Mouse (Mus musculus) bone marrow macrophage, adult 2 months (primary cell): ENCODE data around the gene Syngr2. TPM values are rescaled to one million over a fixed set of nuclear protein-coding genes. Genes with fewer than 3 reads are reported as not detected.

Experiments used
- H3K27ac ChIP-seq: 2 replicates; pipeline ENCODE4 v1.5.1; 2012; ENCODE audit warnings: low read depth, low read length; ENCODE audit not compliant: insufficient read depth
- H3K4me1 ChIP-seq: 2 replicates; pipeline ENCODE4 v1.6.1; 2012; ENCODE audit warnings: low read length; ENCODE audit not compliant: control insufficient read depth, insufficient read depth
- H3K4me3 ChIP-seq: 2 replicates; pipeline ENCODE4 v1.5.1; 2012; ENCODE audit warnings: mild to moderate bottlenecking, low read length, moderate library complexity; ENCODE audit not compliant: insufficient read depth
- CTCF ChIP-seq: IDR thresholded peaks from 2 replicates; pipeline ENCODE4 v1.5.1; 2012; ENCODE audit warnings: low read depth, mild to moderate bottlenecking, low read length, moderate library complexity
- POLR2A ChIP-seq: IDR thresholded peaks from 2 replicates; pipeline ENCODE4 v1.6.1; 2012; ENCODE audit warnings: mild to moderate bottlenecking, low read depth, low read length, borderline replicate concordance
- polyA plus RNA-seq: library from polyadenylated mRNA; stranded (reverse); fragments of >200 nt; gene quantifications from 2 replicates; pipeline ENCODE4 v1.2.4, GENCODE M21; 2012; ENCODE audit not compliant: missing spikeins, insufficient read depth, insufficient read length

The Syngr2 gene
- polyA plus RNA-seq, 1 experiment, result 189 TPM

DNA sequence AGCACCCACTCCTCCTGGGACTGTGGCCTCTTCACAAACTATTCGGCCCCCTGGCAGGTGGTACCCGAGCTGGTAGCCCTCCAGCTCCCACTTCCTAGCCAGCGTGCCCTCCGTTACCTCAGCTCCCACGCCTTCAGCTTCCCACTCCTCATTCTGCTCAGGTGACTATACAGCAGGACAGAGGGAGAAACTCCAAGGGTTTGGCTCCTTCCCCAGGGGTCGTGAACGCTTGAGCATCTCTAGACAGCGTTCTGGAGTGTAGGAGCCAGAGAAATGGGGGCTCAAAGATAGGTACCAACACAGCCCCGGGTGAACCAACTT is 18.1 kb upstream of the Syngr2 start:
- peaks cover 3% of the 10 kb centered on the region; the same call in 1 of the 2 replicates for H3K4me1 ChIP-seq
- H3K4me3 ChIP-seq, result no peak overlapping the region
- TF ChIP-seq POLR2A, result no peak
- no peak for TF ChIP-seq CTCF
- H3K27ac ChIP-seq, result no peak overlapping the region

DNA sequence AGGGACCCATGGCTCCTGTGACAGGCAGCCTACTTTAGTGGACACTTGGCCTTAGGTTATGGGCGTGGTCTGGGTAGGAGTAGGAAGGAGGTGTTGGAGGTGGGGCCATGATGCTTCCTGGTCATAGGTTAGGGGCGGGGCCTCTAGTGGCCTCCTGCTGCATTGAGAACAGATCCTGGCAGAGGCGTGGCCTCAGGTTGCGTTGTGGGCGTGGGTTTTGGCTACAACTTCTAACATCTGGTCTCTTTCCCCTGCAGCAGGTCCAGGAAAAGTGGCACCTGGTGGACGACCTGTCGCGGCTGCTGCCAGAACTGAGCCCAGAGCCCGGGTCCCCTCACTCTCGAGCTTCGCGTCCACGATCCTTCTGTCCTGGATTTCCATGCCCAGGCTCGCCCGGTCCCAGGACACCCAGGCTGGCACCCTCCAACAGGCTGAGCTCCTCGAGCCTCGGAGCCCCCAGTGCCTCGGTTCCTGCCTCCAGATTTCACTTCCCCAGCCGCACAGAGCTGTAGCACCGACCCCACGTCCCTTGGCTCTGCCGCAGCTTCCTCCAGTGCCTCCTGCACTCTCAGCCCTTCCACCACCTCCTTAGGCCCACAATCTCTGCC is 17.1 kb upstream of the Syngr2 start:
- Histone ChIP-seq H3K4me1 (peaks cover 3% of the 10 kb centered on the region; the same call in 1 of the 2 replicates), H3K27ac (peak overlapping the region; percentile 5), H3K4me3 (peak overlapping the region; percentile 29)
- TF ChIP-seq POLR2A, result no peak
- TF ChIP-seq CTCF, result no peak

DNA sequence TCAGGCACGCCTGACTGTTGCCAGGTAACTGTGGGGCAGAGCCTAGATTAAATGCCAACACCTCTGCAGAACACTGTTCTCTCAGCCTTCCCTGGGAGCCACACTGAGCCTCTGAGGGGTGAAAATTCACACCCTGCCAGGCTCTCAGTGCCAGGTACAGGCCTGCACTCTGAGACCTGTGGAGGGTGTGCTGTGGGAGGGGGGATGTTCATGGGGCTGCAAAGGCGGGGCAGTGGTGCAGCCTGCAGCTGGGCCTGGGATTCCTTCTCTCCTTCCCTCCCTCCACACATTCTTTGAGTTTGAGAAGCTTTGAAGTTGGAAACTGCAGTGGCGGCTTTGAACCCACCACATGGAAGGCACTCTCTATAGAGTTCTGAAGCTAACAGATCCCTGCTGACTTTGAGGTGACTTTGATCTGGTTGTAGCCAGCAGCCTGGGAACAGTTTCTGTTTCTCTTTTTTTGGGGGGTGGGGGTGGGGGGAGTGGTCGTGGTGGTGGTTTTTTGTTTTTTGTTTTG is 15.4 kb upstream of the Syngr2 start:
- TF ChIP-seq CTCF, result no peak
- TF ChIP-seq POLR2A, result no peak
- H3K4me1 ChIP-seq, result peaks cover 10% of the 10 kb centered on the region
- no peak overlapping the region for H3K27ac ChIP-seq
- no peak overlapping the region for H3K4me3 ChIP-seq

DNA sequence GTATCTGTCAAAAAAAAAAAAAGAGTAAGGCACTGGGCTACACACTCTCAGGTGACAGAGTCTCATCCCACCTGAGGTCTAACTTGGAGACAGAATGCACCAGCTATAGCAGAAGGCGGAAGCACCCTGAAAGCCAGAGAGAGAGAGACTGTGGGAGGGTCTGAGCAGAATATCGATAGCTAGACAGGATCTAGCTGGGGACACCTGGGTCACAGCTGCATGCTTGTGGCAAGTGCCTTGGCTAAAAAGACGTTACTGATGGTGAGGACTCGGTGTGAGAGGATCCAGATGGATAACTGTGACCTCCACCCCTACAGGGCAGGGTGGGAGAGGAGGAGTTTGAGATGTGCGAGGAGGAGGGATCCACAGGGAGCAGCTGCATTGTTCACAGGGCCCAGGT is 12.5 kb upstream of the Syngr2 start:
- Histone ChIP-seq H3K27ac (no peak overlapping the region), H3K4me1 (peaks cover 14% of the 10 kb centered on the region), H3K4me3 (no peak overlapping the region)
- TF ChIP-seq POLR2A (no peak), CTCF (no peak)

GRCm38 (mm10) chr11:117797511-117798159 is 11.8 kb upstream of the Syngr2 start, which contains the start of gene 6030468B19Rik:
TSS of gene 6030468B19Rik (plus strand) at chr11:117797660.
- Histone ChIP-seq H3K27ac (no peak within 1 kb of the TSS), H3K4me3 (no peak within 1 kb of the TSS)
- TF ChIP-seq CTCF (no peak), POLR2A (no peak)

DNA sequence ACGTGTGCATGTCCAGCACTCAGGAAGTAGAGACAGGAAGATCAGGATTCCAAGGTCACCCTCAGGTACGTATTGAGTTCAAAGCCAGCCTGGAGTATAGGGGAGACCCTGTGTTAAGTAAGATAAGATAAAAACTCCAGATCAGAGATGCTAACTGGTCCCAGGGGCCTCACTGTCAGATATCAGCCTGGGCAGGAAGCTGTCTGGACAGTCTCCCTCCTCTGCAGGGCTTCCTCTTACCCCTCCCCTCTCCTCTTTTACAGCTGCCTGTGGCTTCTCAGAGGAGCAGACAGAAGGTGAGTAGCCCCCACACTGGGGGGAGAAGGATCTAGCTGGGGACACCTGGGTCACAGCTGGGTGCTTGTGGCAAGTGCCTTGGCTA is 11.3 kb upstream of the Syngr2 start:
- Histone ChIP-seq H3K4me1 (peaks cover 17% of the 10 kb centered on the region), H3K4me3 (no peak overlapping the region), H3K27ac (no peak overlapping the region)
- TF ChIP-seq POLR2A (no peak), CTCF (no peak)

More at GRCm38 (mm10) chr11:117797511-117798159, 11.8 kb upstream of the Syngr2 start, which contains the start of gene 6030468B19Rik:
- H3K4me1 ChIP-seq, result peaks cover 14% of the 10 kb centered on the region

GRCm38 (mm10) chr11:117799174-117799573 is 10.3 kb upstream of the Syngr2 start:
- H3K27ac ChIP-seq, result no peak overlapping the region
- H3K4me3 ChIP-seq, result no peak overlapping the region
- TF ChIP-seq CTCF (no peak), POLR2A (no peak)
- H3K4me1 ChIP-seq, result peaks cover 24% of the 10 kb centered on the region

- H3K4me1 ChIP-seq, result peaks cover 24% of the 10 kb centered on the region
- no peak overlapping the region for H3K4me3 ChIP-seq
- H3K27ac ChIP-seq, result no peak overlapping the region
- TF ChIP-seq CTCF (no peak), POLR2A (no peak)
Measured at GRCm38 (mm10) chr11:117800038-117800437, 9.4 kb upstream of the Syngr2 start.

DNA sequence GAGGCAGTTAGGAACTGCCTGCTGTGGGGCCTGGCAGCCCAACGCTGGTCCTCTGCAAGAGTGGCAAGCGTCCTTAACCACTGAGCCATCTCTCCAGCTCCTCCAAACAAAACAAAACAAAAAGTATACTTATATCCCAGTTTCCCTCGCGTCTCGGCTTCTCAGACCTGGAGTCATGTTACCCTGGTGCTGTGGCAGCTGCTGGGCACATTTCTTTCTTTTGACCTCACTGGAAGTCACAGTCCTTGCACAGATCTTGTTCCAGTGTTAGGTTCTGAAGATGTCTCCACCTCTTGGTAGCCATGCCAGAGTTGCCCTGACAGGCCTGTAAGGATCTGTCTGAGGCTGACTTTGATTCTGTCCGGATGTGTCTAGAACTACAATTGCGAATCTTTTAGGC is 7.8 kb upstream of the Syngr2 start:
- Histone ChIP-seq H3K4me3 (no peak overlapping the region), H3K27ac (no peak overlapping the region), H3K4me1 (peaks cover 24% of the 10 kb centered on the region)
- TF ChIP-seq POLR2A, result no peak
- no peak for TF ChIP-seq CTCF

GRCm38 (mm10) chr11:117803166-117803688 is 6.2 kb upstream of the Syngr2 start:
- no peak for TF ChIP-seq CTCF
- TF ChIP-seq POLR2A, result no peak
- Histone ChIP-seq H3K27ac (peak overlapping the region; percentile 49), H3K4me1 (peaks cover 21% of the 10 kb centered on the region), H3K4me3 (no peak overlapping the region)
